Mouse (Mus musculus): ENCODE data around the gene Gbgt1. TPM values are rescaled to one million over a fixed set of nuclear protein-coding genes. Genes with fewer than 3 reads are reported as not detected.
A peak's percentile ranks its signal among the peaks of the same experiment; 100 is the strongest.

Gbgt1 gene
- total RNA-seq, 2 experiments from 2014 or later: 3.0 to 5.1 TPM

GRCm38 (mm10) chr2:28546560-28546959 lies 49.9 kb downstream of the Gbgt1 start:
- no peak for DNase-seq (ENCODE audit: low spot score in 2 of 2)

DNA sequence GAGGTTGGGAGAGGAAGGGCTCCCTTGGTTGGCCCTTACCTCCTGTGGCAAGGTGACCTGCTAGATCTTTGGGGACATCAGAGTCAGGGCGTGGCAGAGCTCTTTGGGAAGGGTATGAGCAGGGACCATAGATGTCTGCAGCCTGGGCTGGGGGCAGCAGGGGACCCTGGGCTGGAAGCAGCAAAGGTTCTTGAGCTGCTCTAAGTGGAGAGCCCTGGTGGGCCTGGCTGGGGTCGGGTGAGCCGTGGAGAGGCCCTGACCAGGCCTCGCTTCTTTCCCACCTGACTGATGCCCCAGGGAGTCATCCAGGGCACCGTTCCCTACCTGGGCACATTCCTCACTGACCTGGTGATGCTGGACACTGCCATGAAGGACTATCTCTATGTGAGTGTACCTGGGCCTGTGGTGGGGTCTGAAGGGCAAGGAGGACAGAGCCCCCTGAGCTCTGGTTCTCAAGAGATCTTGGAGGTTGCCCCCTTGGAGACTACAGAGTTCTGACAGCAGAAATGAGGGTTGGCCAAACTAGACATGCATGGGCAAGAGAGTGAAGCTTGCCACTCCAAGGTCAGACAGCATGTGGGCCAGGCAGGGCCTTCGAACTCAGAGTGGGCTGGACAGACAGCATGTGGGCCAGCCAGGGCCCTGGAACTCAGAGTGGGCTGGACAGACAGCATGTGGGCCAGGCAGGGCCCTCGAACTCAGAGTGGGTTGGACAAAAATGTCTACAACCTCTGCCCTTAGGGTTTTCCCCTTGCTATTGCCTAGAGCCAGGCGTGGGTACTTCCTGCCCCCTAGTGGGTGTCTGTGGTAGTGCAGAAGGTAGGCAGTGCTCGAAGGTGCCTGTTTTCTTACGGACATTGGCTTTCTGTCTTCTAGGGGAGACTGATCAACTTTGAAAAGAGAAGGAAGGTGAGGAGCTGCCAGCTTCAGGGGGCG lies 50.8 kb downstream of the Gbgt1 start:
- peak; percentile 70 to 81 for DNase-seq (ENCODE audit: low spot score in 2 of 2)

- no peak for DNase-seq (ENCODE audit: low spot score in 2 of 2)
Measured at GRCm38 (mm10) chr2:28549157-28549556, 52.5 kb downstream of the Gbgt1 start.

GRCm38 (mm10) chr2:28552301-28552700 lies 55.6 kb downstream of the Gbgt1 start:
- DNase-seq (ENCODE audit: low spot score in 2 of 2): no peak

Other genes starting within 250 kb of the Gbgt1 start
- gene Ppp1r26, start 50.1 kb upstream of the Gbgt1 start, total RNA-seq (2021): 1 to 10 TPM; 5.7 to 7.9 TPM
- gene 1700007K13Rik, start 30.6 kb upstream of the Gbgt1 start, total RNA-seq (2021): under 1 TPM in 1 of 2 experiments, not detected in 1; 0.44 TPM
- 10 to 100 TPM; 35.6 to 39.2 TPM for gene Mrps2, start 28.8 kb upstream of the Gbgt1 start, total RNA-seq (2021)
- 1 to 10 TPM; 1.7 to 2.7 TPM for gene Gm10134, start 9.2 kb downstream of the Gbgt1 start, total RNA-seq (2021)
- 10 to 100 TPM; 68.2 to 79.3 TPM for gene Ralgds, start 16.2 kb downstream of the Gbgt1 start, total RNA-seq (2021)
- gene Cel, start 66.5 kb downstream of the Gbgt1 start, total RNA-seq (2021): not detected
- 10 to 100 TPM; 14.8 TPM for gene Gtf3c5, start 86.9 kb downstream of the Gbgt1 start, total RNA-seq (2021)
- gene Gfi1b, start 125.1 kb downstream of the Gbgt1 start, total RNA-seq (2021): under 1 TPM in 1 of 2 experiments, not detected in 1; 0.60 TPM
- 10 to 100 TPM; 21.9 to 22.3 TPM for gene Tsc1, start 144.3 kb downstream of the Gbgt1 start, total RNA-seq (2021)
- under 1 TPM in 1 of 2 experiments, not detected in 1; 0.88 TPM for gene Spaca9, start 202.8 kb downstream of the Gbgt1 start, total RNA-seq (2021)
- under 1 TPM in 1 of 2 experiments, not detected in 1; 0.23 TPM for gene Ak8, start 203.3 kb downstream of the Gbgt1 start, total RNA-seq (2021)